Comparison of ENCODE assay signal across 8 mouse cellular contexts in genomic region chr10:7076662-7077211, GRCm38 (mm10).
DNase-seq lines count a peak whose midpoint lies in the region; ATAC-seq lines count a peak whose summit lies in the region.

No protein-coding gene starts in this region.

- DNase-seq in frontal cortex, postnatal 14 days (ENCODE audit: low spot score in 2 of 2) = no peak
- DNase-seq in testis, postnatal 10 days (ENCODE audit: low spot score) = peak; percentile 49
- no peak for DNase-seq in testis, postnatal 14 days (ENCODE audit: low spot score)
- DNase-seq in kidney, postnatal 14 days = peak; percentile 11
- DNase-seq in right cerebral cortex, postnatal 14 days = no peak
- DNase-seq in layer of hippocampus, adult 9-11 months = no peak
- DNase-seq in layer of hippocampus, adult 11-12 months (ENCODE audit: low spot score) = no peak

- peak; percentile 25 for ATAC-seq in frontal cortex, adult (ENCODE audit: low TSS enrichment)

Comparison
In these comparisons a context has a peak if more than half of its experiments do, and no peak if none do; other contexts are left out.
1. DNase-seq: peak in testis, postnatal 10 days (single experiment) and kidney, postnatal 14 days (single experiment); none in frontal cortex, postnatal 14 days (0 of 2), testis, postnatal 14 days (single experiment), right cerebral cortex, postnatal 14 days (single experiment), layer of hippocampus, adult 9-11 months (single experiment) and layer of hippocampus, adult 11-12 months (single experiment).